Mouse (Mus musculus) lung, embryonic 14.5 days (tissue): ENCODE results near the gene Zfp940. TPM values are rescaled to one million over a fixed set of nuclear protein-coding genes. Genes with fewer than 3 reads are reported as not detected.
A peak's percentile ranks its signal among the peaks of the same experiment; 100 is the strongest.

Experiments
- ATAC-seq: fragments of 200-750 bp; cut with Nextera tagmentation; 2 replicates; pipeline ENCODE4 v1.8.0; 2017; ENCODE audit warnings: mild to moderate bottlenecking, moderate TSS enrichment, moderate library complexity; ENCODE audit not compliant: insufficient read depth
- DNase-seq: peaks from one replicate; pipeline ENCODE4 v3.0.0-alpha.2; 2015
- H3K27ac ChIP-seq: fragments of 300-500 bp; sonication (generic); 2 replicates; pipeline ENCODE4 v1.5.1; 2014; ENCODE audit warnings: low read depth, mild to moderate bottlenecking, moderate library complexity
- H3K27me3 ChIP-seq: fragments of 300-500 bp; sonication (generic); 2 replicates; pipeline ENCODE4 v1.6.1; 2014; ENCODE audit warnings: low read length, control low read depth; ENCODE audit not compliant: insufficient read depth
- H3K36me3 ChIP-seq: fragments of 300-500 bp; sonication (generic); 2 replicates; pipeline ENCODE4 v1.6.1; 2014; ENCODE audit warnings: control low read depth; ENCODE audit not compliant: insufficient read depth
- H3K4me1 ChIP-seq: fragments of 300-500 bp; sonication (generic); 2 replicates; pipeline ENCODE4 v1.6.1; 2014; ENCODE audit warnings: antibody characterized with exemption, control low read depth; ENCODE audit not compliant: insufficient read depth
- H3K4me2 ChIP-seq: fragments of 300-500 bp; sonication (generic); 2 replicates; pipeline ENCODE4 v1.6.1; 2014; ENCODE audit warnings: mild to moderate bottlenecking
- H3K4me3 ChIP-seq: fragments of 300-500 bp; sonication (generic); 2 replicates; pipeline ENCODE4 v1.5.1; 2014; ENCODE audit warnings: low read depth, low read length
- H3K9ac ChIP-seq: fragments of 300-500 bp; sonication (generic); 2 replicates; pipeline ENCODE4 v1.6.1; 2014
- H3K9me3 ChIP-seq: fragments of 300-500 bp; sonication (generic); 2 replicates; pipeline ENCODE4 v1.6.1; 2016; ENCODE audit warnings: low read depth, low read length, control low read depth
- CTCF ChIP-seq: IDR thresholded peaks from 2 replicates; pipeline ENCODE4 v1.5.1; 2016; ENCODE audit warnings: antibody characterized with exemption, low read depth
- WGBS: fragments of 180-500 bp; shearing (Covaris S2); extraction: QIAGEN DNeasy Blood & Tissue Kit; methylation state at CpG from one replicate; pipeline ENCODE4 v1.1.7; 2014; 5-methylcytosine and 5-hydroxymethylcytosine counted together
- polyA plus RNA-seq: library from polyadenylated mRNA; unstranded; fragments of >200 nt; fragmentation: Nextera tagmentation; extraction: Ambion mirVana; gene quantifications from 2 replicates; pipeline ENCODE4 v1.2.1, GENCODE M21; 2014

Zfp940 gene
- polyA plus RNA-seq, 1 experiment from 2014 or later, result 6.0 TPM

GRCm38 (mm10) chr7:29836816-29837215 is 16.7 kb downstream of the Zfp940 start:
- H3K4me2 ChIP-seq, result no peak overlapping the region
- no peaks in the 10 kb centered on the region for H3K27me3 ChIP-seq
- ATAC-seq, result no peak
- no peaks in the 10 kb centered on the region for H3K9me3 ChIP-seq
- no peak for DNase-seq
- 78% methylated on average over 1 of the region's 1 CpGs for WGBS
- TF ChIP-seq CTCF, result no peak
- no peak overlapping the region for H3K27ac ChIP-seq
- peaks cover 14% of the 10 kb centered on the region; the same call in 1 of the 2 replicates for H3K36me3 ChIP-seq
- H3K4me3 ChIP-seq, result no peak overlapping the region
- H3K9ac ChIP-seq, result no peak overlapping the region
- H3K4me1 ChIP-seq, result no peaks in the 10 kb centered on the region

- no peak overlapping the region for H3K27ac ChIP-seq
- H3K9ac ChIP-seq, result no peak overlapping the region
- ATAC-seq (no peak), DNase-seq (peak; percentile 14)
- H3K4me3 ChIP-seq, result no peak overlapping the region
- H3K4me1 ChIP-seq, result no peaks in the 10 kb centered on the region
- H3K36me3 ChIP-seq, result peaks cover 75% of the 10 kb centered on the region
- 73% methylated on average over 12 of the region's 12 CpGs for WGBS
- H3K9me3 ChIP-seq, result no peaks in the 10 kb centered on the region
- no peak for TF ChIP-seq CTCF
- H3K27me3 ChIP-seq, result no peaks in the 10 kb centered on the region
- no peak overlapping the region for H3K4me2 ChIP-seq
Measured at GRCm38 (mm10) chr7:29829804-29830203, 23.7 kb downstream of the Zfp940 start.

GRCm38 (mm10) chr7:29828001-29828400 is 25.5 kb downstream of the Zfp940 start:
- H3K36me3 ChIP-seq, result peaks cover 84% of the 10 kb centered on the region
- H3K9me3 ChIP-seq, result no peaks in the 10 kb centered on the region
- no peak overlapping the region for H3K4me3 ChIP-seq
- WGBS, result 86% methylated on average over 12 of the region's 12 CpGs
- H3K27ac ChIP-seq, result no peak overlapping the region
- DNase-seq, result no peak
- ATAC-seq, result no peak
- no peak for TF ChIP-seq CTCF
- H3K27me3 ChIP-seq, result no peaks in the 10 kb centered on the region
- H3K4me2 ChIP-seq, result no peak overlapping the region
- H3K4me1 ChIP-seq, result no peaks in the 10 kb centered on the region
- no peak overlapping the region for H3K9ac ChIP-seq

GRCm38 (mm10) chr7:29818619-29819254 is 34.7 kb downstream of the Zfp940 start:
- peak; percentile 94 for DNase-seq
- Histone ChIP-seq H3K4me3 (peak overlapping the region; percentile 48), H3K4me2 (peak overlapping the region; percentile 72), H3K9ac (peak overlapping the region; percentile 55), H3K27me3 (no peaks in the 10 kb centered on the region), H3K27ac (peak overlapping the region; percentile 14; the same call in 1 of the 2 replicates), H3K4me1 (peaks cover 8% of the 10 kb centered on the region; the same call in 1 of the 2 replicates), H3K36me3 (peaks cover 18% of the 10 kb centered on the region; the same call in 1 of the 2 replicates), H3K9me3 (no peaks in the 10 kb centered on the region)
- no peak for TF ChIP-seq CTCF
- 3% methylated on average over 12 of the region's 12 CpGs for WGBS
- ATAC-seq, result peak; percentile 67

- peaks cover 8% of the 10 kb centered on the region; the same call in 1 of the 2 replicates for H3K4me1 ChIP-seq
- peak within 1 kb of the TSS; percentile 73 for H3K9ac ChIP-seq
- ATAC-seq (peak; percentile 98), DNase-seq (peak; percentile 98)
- H3K4me3 ChIP-seq, result peak within 1 kb of the TSS; percentile 62
- peak within 1 kb of the TSS; percentile 91 for H3K27ac ChIP-seq
- no peaks in the 10 kb centered on the region for H3K9me3 ChIP-seq
- H3K27me3 ChIP-seq, result no peaks in the 10 kb centered on the region
- peak within 1 kb of the TSS; percentile 83 for H3K4me2 ChIP-seq
- TF ChIP-seq CTCF, result no peak
- WGBS, result under 1% methylated on average over 26 of the region's 26 CpGs
- 0 out of 2 replicates have a peak, but pooled peaks cover 4% of the 10 kb centered on the region for H3K36me3 ChIP-seq
Measured at GRCm38 (mm10) chr7:29815910-29816429, 37.5 kb downstream of the Zfp940 start, which contains the start of gene Zfp790. TSS of gene Zfp790 (plus strand) at chr7:29816114.

- H3K4me2 ChIP-seq, result peak overlapping the region; percentile 83
- peaks cover 8% of the 10 kb centered on the region; the same call in 1 of the 2 replicates for H3K4me1 ChIP-seq
- H3K36me3 ChIP-seq, result no peaks in the 10 kb centered on the region
- no peak for TF ChIP-seq CTCF
- WGBS, result 2% methylated on average over 12 of the region's 12 CpGs
- H3K27ac ChIP-seq, result no peak overlapping the region
- no peaks in the 10 kb centered on the region for H3K9me3 ChIP-seq
- H3K4me3 ChIP-seq, result peak overlapping the region; percentile 62
- peak; percentile 35 for ATAC-seq
- no peaks in the 10 kb centered on the region for H3K27me3 ChIP-seq
- peak overlapping the region; percentile 73 for H3K9ac ChIP-seq
- no peak for DNase-seq
Measured at GRCm38 (mm10) chr7:29815061-29815784, 38.2 kb downstream of the Zfp940 start.

- H3K9ac ChIP-seq, result no peak overlapping the region
- ATAC-seq (no peak), DNase-seq (no peak)
- no peaks in the 10 kb centered on the region for H3K36me3 ChIP-seq
- TF ChIP-seq CTCF, result no peak
- H3K9me3 ChIP-seq, result no peaks in the 10 kb centered on the region
- H3K4me2 ChIP-seq, result peak overlapping the region; percentile 83; the same call in 1 of the 2 replicates
- H3K4me1 ChIP-seq, result peaks cover 8% of the 10 kb centered on the region; the same call in 1 of the 2 replicates
- no peaks in the 10 kb centered on the region for H3K27me3 ChIP-seq
- 83% methylated on average over 2 of the region's 2 CpGs for WGBS
- H3K27ac ChIP-seq, result no peak overlapping the region
- H3K4me3 ChIP-seq, result 0 out of 2 replicates have a peak overlapping the region, but pooled peaks have one; percentile 62
Measured at GRCm38 (mm10) chr7:29814381-29814780, 39.1 kb downstream of the Zfp940 start.
